Mouse (Mus musculus) E14TG2a.4 (cell line): ENCODE measurements around the gene Vmn2r40.
"Not testable (repeated sequence)": the region's sequence is repeated elsewhere in the genome, so short reads cannot be mapped to it uniquely, and the experiment has no call there.

Source experiments
- CTCF ChIP-seq: conservative IDR thresholded peaks from 2 replicates; pipeline ENCODE4 v1.5.1; 2014; ENCODE audit warnings: low read length
- POU5F1 ChIP-seq: IDR thresholded peaks from 2 replicates; pipeline ENCODE4 v1.6.1; 2014; ENCODE audit warnings: low read length, borderline replicate concordance

- not testable (repeated sequence) for TF ChIP-seq CTCF, POU5F1
These were observed at the start of gene Vmn2r40 for GRCm38 (mm10) chr7:8931335-8931734.
